Mouse (Mus musculus) monocyte, adult 2 months (primary cell): ENCODE measurements around the gene Dynlt1b.
"Not testable (repeated sequence)": the region's sequence is repeated elsewhere in the genome, so short reads cannot be mapped to it uniquely, and the experiment has no call there.

Source experiments
- DNase-seq, 2 experiments: peaks; one replicate each; pipeline ENCODE4 v3.0.0; 2022; ENCODE audit warnings: low spot score in 2 of 2, low read depth in 1 of 2

The Dynlt1b gene

GRCm38 (mm10) chr17:6429945-6430344 is at the start of gene Dynlt1b:
Dynlt1b (plus strand) TSS chr17:6430112.
- peak; percentile 100 for DNase-seq

- DNase-seq, result not testable (repeated sequence)
Measured at GRCm38 (mm10) chr17:6380182-6380841, 49.6 kb upstream of the Dynlt1b start.

- not testable (repeated sequence) for DNase-seq
Measured at GRCm38 (mm10) chr17:6381071-6381682, 48.7 kb upstream of the Dynlt1b start.

- DNase-seq, result not testable (repeated sequence)
Measured at GRCm38 (mm10) chr17:6386927-6387326, 43.0 kb upstream of the Dynlt1b start.

- DNase-seq, result not testable (repeated sequence)
Measured at GRCm38 (mm10) chr17:6387380-6387911, 42.5 kb upstream of the Dynlt1b start.

GRCm38 (mm10) chr17:6389463-6389862 is 40.4 kb upstream of the Dynlt1b start:
- DNase-seq, result not testable (repeated sequence)

- DNase-seq, result not testable (repeated sequence)
Measured at GRCm38 (mm10) chr17:6390731-6391130, 39.2 kb upstream of the Dynlt1b start.

- DNase-seq, result not testable (repeated sequence)
Measured at GRCm38 (mm10) chr17:6391736-6392135, 38.2 kb upstream of the Dynlt1b start.

GRCm38 (mm10) chr17:6392473-6393340 is 37.2 kb upstream of the Dynlt1b start:
- DNase-seq, result not testable (repeated sequence)

- DNase-seq, result not testable (repeated sequence)
Measured at GRCm38 (mm10) chr17:6398079-6398478, 31.8 kb upstream of the Dynlt1b start.

GRCm38 (mm10) chr17:6398816-6399215 is 31.1 kb upstream of the Dynlt1b start:
- DNase-seq, result not testable (repeated sequence)

GRCm38 (mm10) chr17:6399281-6400096 is 30.4 kb upstream of the Dynlt1b start:
- not testable (repeated sequence) for DNase-seq

GRCm38 (mm10) chr17:6400097-6400489 is 29.8 kb upstream of the Dynlt1b start:
- DNase-seq, result not testable (repeated sequence)

- not testable (repeated sequence) for DNase-seq
Measured at GRCm38 (mm10) chr17:6404493-6404892, 25.4 kb upstream of the Dynlt1b start.

- DNase-seq, result not testable (repeated sequence)
Measured at GRCm38 (mm10) chr17:6406972-6407371, 22.9 kb upstream of the Dynlt1b start.

GRCm38 (mm10) chr17:6410713-6411213 is 19.1 kb upstream of the Dynlt1b start:
- not testable (repeated sequence) for DNase-seq

- not testable (repeated sequence) for DNase-seq
Measured at GRCm38 (mm10) chr17:6417118-6417517, 12.8 kb upstream of the Dynlt1b start.

GRCm38 (mm10) chr17:6420557-6420956 is 9.4 kb upstream of the Dynlt1b start:
- not testable (repeated sequence) for DNase-seq

- not testable (repeated sequence) for DNase-seq
Measured at GRCm38 (mm10) chr17:6421547-6422326, 8.2 kb upstream of the Dynlt1b start.
